Comparison of ENCODE assay signal across 11 mouse cellular contexts in the genomic region with DNA sequence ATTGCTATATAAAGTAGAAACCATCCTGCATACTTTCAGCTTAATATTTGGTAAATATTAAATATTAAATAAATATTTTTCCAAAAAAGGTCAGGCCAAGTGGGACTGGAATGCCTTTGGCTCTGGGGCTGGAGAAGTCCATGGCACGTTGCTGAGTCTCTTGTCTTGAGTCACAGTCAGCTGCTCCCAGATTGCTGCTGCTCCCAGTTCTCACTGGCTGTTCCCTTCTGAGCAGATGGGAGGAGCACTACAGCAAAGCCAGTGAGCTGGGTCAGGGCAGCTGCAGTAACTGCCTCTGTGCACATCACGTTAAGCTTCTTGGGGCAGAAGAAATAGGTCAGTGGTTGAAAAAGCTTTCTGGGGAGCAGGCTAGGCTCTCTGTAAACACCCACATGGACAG. TPM values are rescaled to one million over a fixed set of nuclear protein-coding genes. Genes with fewer than 3 reads are reported as not detected.
DNase-seq lines count a peak whose midpoint lies in the region; ATAC-seq and TF ChIP-seq lines count a peak whose summit lies in the region.
"Had no signal": no experiment of that assay in that cellular context is flagged by ENCODE, and none has a peak within 500 bp of the region (broad histone marks: within the 10 kb centered on the region; RNA-seq: fewer than 3 reads in every experiment).

No protein-coding gene starts in this region.

- no peak for TF ChIP-seq POLR2A in MEL (IDR thresholded peaks at IDR 0.05; ENCODE audit: control insufficient read depth in 1 of 2, insufficient read depth in 1 of 2, low read depth in 1 of 2, low read length in 2 of 2, poor library complexity in 1 of 2)

- no peaks in the 10 kb centered on the region for H3K36me3 ChIP-seq in hindbrain, postnatal 0 days (ENCODE audit: insufficient read depth, low read length)
- no peaks in the 10 kb centered on the region for H3K36me3 ChIP-seq in hindbrain, embryonic 11.5 days (ENCODE audit: control insufficient read depth, insufficient read depth, low read length)
- peaks cover 0 to 2% of the 10 kb centered on the region in 2 experiments; a peak in 1 of 4 replicates for H3K36me3 ChIP-seq in MEL (ENCODE audit: control insufficient read depth in 1 of 2, insufficient read depth in 2 of 2, low read length in 2 of 2)
- no peaks in the 10 kb centered on the region for H3K36me3 ChIP-seq in hindbrain, embryonic 12.5 days
- H3K36me3 ChIP-seq: hindbrain, embryonic 15.5 days had no signal

- WGBS in hindbrain, postnatal 0 days: 32% methylated on average over 2 of the region's 2 CpGs
- WGBS in hindbrain, embryonic 11.5 days: 41% methylated on average over 2 of the region's 2 CpGs
- WGBS in hindbrain, embryonic 12.5 days: 42% methylated on average over 2 of the region's 2 CpGs

- no peak overlapping the region for H3K27ac ChIP-seq in hindbrain, postnatal 0 days
- no peak overlapping the region for H3K27ac ChIP-seq in hindbrain, embryonic 11.5 days (ENCODE audit: low read depth, low read length)
- no peak overlapping the region for H3K27ac ChIP-seq in MEL (ENCODE audit: control insufficient read depth, low read depth, low read length)
- no peak overlapping the region for H3K27ac ChIP-seq in hindbrain, embryonic 12.5 days
- H3K27ac ChIP-seq: hindbrain, embryonic 15.5 days; liver, embryonic 14.5 days had no signal

- H3K9ac ChIP-seq in hindbrain, postnatal 0 days (replicated peaks; ENCODE audit: low read length): no peak overlapping the region
- no peak overlapping the region for H3K9ac ChIP-seq in hindbrain, embryonic 11.5 days (ENCODE audit: low read depth, low read length)
- no peak overlapping the region for H3K9ac ChIP-seq in MEL (ENCODE audit: control insufficient read depth, low read depth, low read length, poor library complexity, severe bottlenecking)
- no peak overlapping the region for H3K9ac ChIP-seq in hindbrain, embryonic 12.5 days
- H3K9ac ChIP-seq: hindbrain, embryonic 15.5 days; liver, embryonic 14.5 days had no signal

- no peak for TF ChIP-seq CTCF in hindbrain, postnatal 0 days (IDR thresholded peaks at IDR 0.05; ENCODE audit: low read depth)
- no peak for TF ChIP-seq CTCF in MEL (IDR thresholded peaks at IDR 0.05 in 2 of 3, conservative IDR thresholded peaks at IDR 0.05 in 1 of 3; ENCODE audit: control insufficient read depth in 1 of 3, insufficient read depth in 1 of 3, low read depth in 2 of 3, low read length in 3 of 3, poor library complexity in 1 of 3, severe bottlenecking in 1 of 3)

- DNase-seq in hindbrain, postnatal 0 days (ENCODE audit: low spot score): peak; percentile 14
- DNase-seq in hindbrain, embryonic 11.5 days (ENCODE audit: low spot score): no peak
- peak; percentile 75 for DNase-seq in MEL (ENCODE audit: low read depth, low spot score)
- peak; percentile 59 for DNase-seq in gastrocnemius, postnatal 25 days
- DNase-seq in lung, postnatal 4 days: peak; percentile 39 to 70
- DNase-seq in thymus, postnatal 25 days: no peak
- DNase-seq in cerebellum, postnatal 36 days: no peak

- no peak overlapping the region for H3K4me3 ChIP-seq in hindbrain, postnatal 0 days (ENCODE audit: low read length)
- no peak overlapping the region for H3K4me3 ChIP-seq in hindbrain, embryonic 11.5 days (ENCODE audit: low read depth, low read length)
- H3K4me3 ChIP-seq in MEL (ENCODE audit: control insufficient read depth in 1 of 2, insufficient read depth in 1 of 2, low read depth in 2 of 2, low read length in 2 of 2): no peak overlapping the region
- H3K4me3 ChIP-seq in hindbrain, embryonic 12.5 days: no peak overlapping the region
- H3K4me3 ChIP-seq: erythroblast, embryonic 14.5 days; hindbrain, embryonic 15.5 days had no signal

- no peak for TF ChIP-seq RAD21 in MEL (IDR thresholded peaks at IDR 0.05; ENCODE audit: low read depth, low read length)

- H3K9me3 ChIP-seq in hindbrain, postnatal 0 days (ENCODE audit: low read length): no peaks in the 10 kb centered on the region
- H3K9me3 ChIP-seq in hindbrain, embryonic 11.5 days (ENCODE audit: control insufficient read depth, low read length): no peaks in the 10 kb centered on the region
- H3K9me3 ChIP-seq in MEL (replicated peaks; ENCODE audit: insufficient read depth, low read length): no peaks in the 10 kb centered on the region
- no peaks in the 10 kb centered on the region for H3K9me3 ChIP-seq in hindbrain, embryonic 12.5 days (replicated peaks)
- H3K9me3 ChIP-seq: hindbrain, embryonic 15.5 days had no signal

- no peak overlapping the region for H3K4me2 ChIP-seq in hindbrain, postnatal 0 days (ENCODE audit: low read depth, low read length)
- H3K4me2 ChIP-seq in hindbrain, embryonic 11.5 days (replicated peaks; ENCODE audit: low read depth, low read length): no peak overlapping the region
- no peak overlapping the region for H3K4me2 ChIP-seq in hindbrain, embryonic 12.5 days (replicated peaks)
- H3K4me2 ChIP-seq: hindbrain, embryonic 15.5 days had no signal

- H3K4me1 ChIP-seq in hindbrain, postnatal 0 days (ENCODE audit: insufficient read depth, low read length): no peaks in the 10 kb centered on the region
- H3K4me1 ChIP-seq in hindbrain, embryonic 11.5 days (replicated peaks; ENCODE audit: control insufficient read depth, insufficient read depth, low read length): no peaks in the 10 kb centered on the region
- H3K4me1 ChIP-seq in MEL (ENCODE audit: control insufficient read depth in 1 of 2, insufficient read depth in 2 of 2, low read length in 2 of 2): peaks cover 0 to 5% of the 10 kb centered on the region in 2 experiments; a peak in 3 of 4 replicates
- H3K4me1 ChIP-seq in hindbrain, embryonic 12.5 days: no peaks in the 10 kb centered on the region; the same call in none of the 2 replicates
- H3K4me1 ChIP-seq: hindbrain, embryonic 15.5 days had no signal

- H3K79me2 ChIP-seq in MEL (ENCODE audit: control insufficient read depth, insufficient read depth, low read length, poor library complexity): no peaks in the 10 kb centered on the region

- ATAC-seq in hindbrain, postnatal 0 days: no peak
- no peak for ATAC-seq in hindbrain, embryonic 11.5 days (ENCODE audit: low FRiP score)
- no peak for ATAC-seq in hindbrain, embryonic 12.5 days (ENCODE audit: low FRiP score)

- H3K27me3 ChIP-seq in hindbrain, postnatal 0 days (ENCODE audit: insufficient read depth, low read length): no peaks in the 10 kb centered on the region
- no peaks in the 10 kb centered on the region for H3K27me3 ChIP-seq in hindbrain, embryonic 11.5 days (ENCODE audit: control insufficient read depth, insufficient read depth, low read length)
- no peaks in the 10 kb centered on the region; a peak in 1 of 4 replicates for H3K27me3 ChIP-seq in MEL (ENCODE audit: control insufficient read depth in 1 of 2, insufficient read depth in 2 of 2, low read length in 2 of 2)
- no peaks in the 10 kb centered on the region for H3K27me3 ChIP-seq in hindbrain, embryonic 12.5 days
- H3K27me3 ChIP-seq: hindbrain, embryonic 15.5 days had no signal

- TF ChIP-seq EP300 in MEL (IDR thresholded peaks at IDR 0.05; ENCODE audit: low read depth in 1 of 2, low read length in 2 of 2): no peak

TF ChIP-seq in MEL, 35 proteins besides CTCF, POLR2A, EP300 and RAD21:
- TF ChIP-seq MYC (IDR thresholded peaks at IDR 0.05; ENCODE audit: low read depth, low read length) (no peak), MAX (IDR thresholded peaks at IDR 0.05; ENCODE audit: low read length) (peak; percentile 45; the same call in 1 of the 2 replicates), POLR2AphosphoS2 (IDR thresholded peaks at IDR 0.05; ENCODE audit: low read length) (no peak)

RNA-seq across cellular contexts. Expression of a gene that starts 7.2 kb away (rescaled TPM):
- 20.4 and 24.7 TPM in 2 replicates for total RNA-seq in hindbrain, postnatal 0 days (2014; rRNA removed)
- 1.9 and 2.0 TPM in 2 replicates for polyA plus RNA-seq in hindbrain, postnatal 0 days (2015; fragmentation: Nextera tagmentation; extraction: Ambion mirVana)
- 0.52 and 0.54 TPM in 2 replicates for polyA plus RNA-seq in hindbrain, embryonic 11.5 days (2014; fragmentation: Nextera tagmentation; extraction: Ambion mirVana)
- total RNA-seq in MEL (2012; rRNA removed): 0.07 TPM in 1 of 2 replicates, not detected in the other
- polyA plus RNA-seq in MEL (2012; ENCODE audit: insufficient read depth in 1 of 2, insufficient read length in 2 of 2, low read depth in 1 of 2, low replicate concordance in 2 of 2, missing spikeins in 1 of 2): under 1 TPM in 1 of 2 experiments, not detected in 1; 0.21 TPM
- total RNA-seq in gastrocnemius, postnatal 25 days (2021): under 1 TPM; 0.36 to 0.48 TPM
- polyA plus RNA-seq in hindbrain, embryonic 12.5 days (2016; fragmentation: Nextera tagmentation; extraction: Ambion mirVana): 0.65 and 0.68 TPM in 2 replicates
- polyA plus RNA-seq: erythroblast, embryonic 14.5 days had no signal

RNA-seq across cellular contexts. Expression of a gene that starts 7.5 kb away (rescaled TPM):
- total RNA-seq in hindbrain, postnatal 0 days (2014; rRNA removed): 1.6 and 2.8 TPM in 2 replicates
- polyA plus RNA-seq in hindbrain, postnatal 0 days (2015; fragmentation: Nextera tagmentation; extraction: Ambion mirVana): 4.0 and 5.1 TPM in 2 replicates
- polyA plus RNA-seq in hindbrain, embryonic 11.5 days (2014; fragmentation: Nextera tagmentation; extraction: Ambion mirVana): 6.5 and 9.4 TPM in 2 replicates
- total RNA-seq in MEL (2012; rRNA removed): 0.54 and 1.0 TPM in 2 replicates
- 1 to 10 TPM in 1 of 2 experiments, not detected in 1; 1.3 TPM for polyA plus RNA-seq in MEL (2012; ENCODE audit: insufficient read depth in 1 of 2, insufficient read length in 2 of 2, low read depth in 1 of 2, low replicate concordance in 2 of 2, missing spikeins in 1 of 2)
- total RNA-seq in gastrocnemius, postnatal 25 days (2021): 1 to 10 TPM; 3.2 to 3.9 TPM
- polyA plus RNA-seq in hindbrain, embryonic 12.5 days (2016; fragmentation: Nextera tagmentation; extraction: Ambion mirVana): 3.2 and 5.3 TPM in 2 replicates
- polyA plus RNA-seq: erythroblast, embryonic 14.5 days had no signal

RNA-seq across cellular contexts. Expression of a gene that starts 28.0 kb away (rescaled TPM):
- total RNA-seq in hindbrain, postnatal 0 days (2014; rRNA removed): 6.6 and 6.7 TPM in 2 replicates
- 4.0 and 4.8 TPM in 2 replicates for polyA plus RNA-seq in hindbrain, postnatal 0 days (2015; fragmentation: Nextera tagmentation; extraction: Ambion mirVana)
- 3.4 and 4.4 TPM in 2 replicates for polyA plus RNA-seq in hindbrain, embryonic 11.5 days (2014; fragmentation: Nextera tagmentation; extraction: Ambion mirVana)
- total RNA-seq in MEL (2012; rRNA removed): 1.2 and 1.9 TPM in 2 replicates
- polyA plus RNA-seq in MEL (2012; ENCODE audit: insufficient read depth in 1 of 2, insufficient read length in 2 of 2, low read depth in 1 of 2, low replicate concordance in 2 of 2, missing spikeins in 1 of 2): 1 to 10 TPM in 1 of 2 experiments, not detected in 1; 4.3 TPM
- total RNA-seq in gastrocnemius, postnatal 25 days (2021): 1 to 10 TPM; 2.8 to 3.7 TPM
- polyA plus RNA-seq in hindbrain, embryonic 12.5 days (2016; fragmentation: Nextera tagmentation; extraction: Ambion mirVana): 4.3 and 5.1 TPM in 2 replicates
- polyA plus RNA-seq: erythroblast, embryonic 14.5 days had no signal

Comparison
In these comparisons a context has a peak if more than half of its experiments do, and no peak if none do; other contexts are left out.
1. DNase-seq: peak in hindbrain, postnatal 0 days (single experiment), MEL (single experiment), gastrocnemius, postnatal 25 days (single experiment) and lung, postnatal 4 days (2 of 2); none in hindbrain, embryonic 11.5 days (single experiment), thymus, postnatal 25 days (single experiment) and cerebellum, postnatal 36 days (0 of 2).